Mouse (Mus musculus): ENCODE measurements at regions not wholly inside any gene's neighbourhood (a gene's known extent, or its start where the extent isn't known, plus 50 kb on each side); places are given as distances from the start of the nearest gene placed in this dataset.
"Not testable (repeated sequence)": the region's sequence is repeated elsewhere in the genome, so short reads cannot be mapped to it uniquely, and the experiment has no call there.

DNA sequence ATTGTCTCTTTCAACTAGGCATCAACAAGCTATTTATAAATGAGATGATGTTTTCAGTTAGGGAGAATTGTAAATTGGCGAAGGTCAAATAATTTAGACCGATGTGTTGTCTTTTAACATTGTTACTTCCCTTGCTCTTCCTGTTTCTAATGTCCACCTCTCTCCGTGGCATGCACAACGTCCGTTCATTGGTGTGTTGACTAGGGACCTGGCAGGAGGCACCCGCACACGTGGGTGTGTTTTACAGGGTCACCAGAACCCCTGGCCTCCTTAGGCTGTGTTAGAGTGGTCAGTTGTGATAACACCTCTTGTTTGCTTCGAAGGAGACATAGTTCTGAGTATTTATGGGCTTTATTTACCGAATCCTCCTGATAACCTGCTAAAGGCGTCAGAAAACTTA, 222.8 kb downstream of the Brms1l start:
- CTCF ChIA-PET: no interaction called here

DNA sequence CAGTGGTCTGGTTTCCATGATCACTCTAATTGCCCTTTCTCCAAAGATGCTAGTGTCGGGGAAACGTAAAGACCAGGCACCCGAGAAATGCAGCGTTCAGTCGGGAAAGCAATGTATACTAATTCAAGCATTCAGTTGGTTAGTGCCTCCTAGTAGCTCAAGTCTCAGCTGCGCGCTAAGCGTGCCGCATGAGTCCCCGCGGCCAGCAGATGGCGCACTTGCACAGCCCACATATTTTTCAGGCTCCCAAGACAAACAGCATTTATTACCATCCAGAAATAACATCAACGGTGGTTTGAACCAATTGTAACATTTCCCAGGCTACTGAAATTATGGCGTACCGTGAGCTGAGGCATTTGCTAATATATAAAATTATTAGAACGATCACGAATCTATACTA, 222.3 kb downstream of the Brms1l start:
- CTCF ChIA-PET: no interaction called here

DNA sequence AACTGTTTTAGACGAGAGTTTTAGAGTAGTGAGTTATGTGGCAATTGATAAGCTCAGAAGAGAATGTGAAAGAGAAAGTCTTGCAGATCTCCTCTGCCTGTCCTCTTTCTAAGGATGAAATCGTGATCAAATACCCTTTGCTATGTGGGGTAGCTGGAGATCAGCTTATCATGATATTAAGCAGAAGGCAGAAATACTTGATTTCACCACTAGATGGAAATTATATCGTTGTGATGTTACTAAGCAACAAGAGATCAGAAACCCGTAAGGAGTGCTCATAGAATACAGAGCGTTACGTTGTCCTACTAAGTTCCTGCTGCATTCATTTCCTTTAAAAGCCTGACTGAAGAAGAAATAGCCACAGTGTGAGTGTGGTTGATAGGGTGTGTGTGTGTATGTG, 219.3 kb downstream of the Brms1l start:
- CTCF ChIA-PET: no interaction called here

DNA sequence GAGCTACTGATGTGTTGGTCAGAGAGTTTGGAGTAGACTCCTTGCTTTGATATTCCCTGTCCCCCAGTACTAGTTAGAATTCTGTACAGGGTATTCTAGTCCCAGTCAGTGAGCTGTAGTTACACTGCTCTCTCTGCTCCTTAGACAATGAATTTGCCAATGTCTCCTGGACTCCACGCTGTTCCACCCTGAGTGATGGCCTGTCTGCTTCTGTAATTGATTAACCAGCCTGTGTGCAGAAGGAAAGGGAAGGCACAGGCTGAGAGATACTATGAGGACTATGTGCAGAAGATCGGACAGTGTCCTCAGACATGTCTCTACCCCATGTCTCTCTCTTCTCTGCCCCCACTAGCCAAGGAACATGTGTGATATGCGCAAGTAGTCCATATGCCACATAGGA, 209.9 kb downstream of the Brms1l start:
- CTCF ChIA-PET: no interaction called here

DNA sequence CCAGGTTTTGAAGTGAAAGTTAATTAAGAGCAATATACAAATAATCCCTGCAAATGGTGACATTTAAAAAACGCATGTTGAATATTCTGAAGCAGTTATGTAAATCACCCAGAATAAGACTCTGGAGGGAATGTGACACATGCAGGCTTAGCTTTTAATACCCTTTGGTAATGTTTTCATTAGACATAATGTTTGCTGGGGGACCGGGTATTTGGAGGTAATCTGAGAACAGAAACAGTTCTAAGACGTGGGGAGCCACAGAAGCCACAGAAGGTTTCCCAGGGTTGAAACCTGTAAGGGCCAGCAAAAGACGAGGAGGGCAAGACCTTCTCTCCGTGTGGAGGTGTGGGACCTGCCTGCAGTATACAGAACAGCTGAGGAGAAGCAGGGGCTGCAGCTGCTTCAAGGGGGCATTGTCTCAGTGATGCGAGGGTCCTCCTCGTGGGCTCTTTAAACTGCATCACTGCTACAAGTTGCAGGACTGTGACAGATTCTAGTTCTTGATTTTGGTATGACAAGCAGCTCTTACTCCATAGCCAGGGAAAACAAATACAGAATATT, 184.9 kb downstream of the Brms1l start:
- CTCF ChIA-PET: no interaction called here

DNA sequence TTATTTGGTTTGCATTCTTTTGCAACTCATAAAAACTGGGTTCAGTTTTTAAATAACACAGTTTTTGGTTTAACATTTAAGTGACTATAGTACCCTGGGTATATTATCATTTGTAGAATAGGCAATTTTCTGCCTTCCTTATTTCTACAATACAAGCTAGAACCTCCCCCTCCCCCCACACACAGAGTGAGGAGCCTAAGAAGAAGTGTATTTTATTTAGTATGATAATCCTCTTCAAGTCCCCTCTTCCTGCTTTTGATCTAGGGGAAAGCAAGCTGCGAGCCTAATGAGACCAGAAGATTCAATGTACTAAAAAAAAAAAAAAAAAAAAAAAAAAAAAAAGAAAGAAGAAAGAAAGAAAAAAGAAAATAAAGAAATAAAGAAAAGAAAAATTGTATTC, 184.4 kb downstream of the Brms1l start:
- CTCF ChIA-PET: no interaction called here

DNA sequence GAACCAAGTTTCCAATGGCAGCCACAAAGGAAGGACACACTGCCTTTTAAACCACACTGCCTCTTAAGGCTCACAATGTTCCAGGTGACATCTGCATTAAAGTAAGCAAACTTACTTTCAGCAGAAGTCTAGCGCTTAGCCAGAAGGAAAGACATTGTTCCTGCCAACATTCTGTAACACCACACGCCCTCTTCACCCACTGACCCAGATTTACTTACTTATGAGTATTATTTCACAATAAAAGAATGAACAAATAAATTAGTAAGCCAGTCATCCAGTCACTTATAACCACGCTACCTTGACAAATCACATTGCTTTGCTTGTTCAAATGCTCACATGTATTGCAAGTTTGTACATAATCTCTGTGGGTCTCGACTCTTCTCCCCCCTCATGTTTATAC, 173.9 kb downstream of the Brms1l start:
- CTCF ChIA-PET: no interaction called here

DNA sequence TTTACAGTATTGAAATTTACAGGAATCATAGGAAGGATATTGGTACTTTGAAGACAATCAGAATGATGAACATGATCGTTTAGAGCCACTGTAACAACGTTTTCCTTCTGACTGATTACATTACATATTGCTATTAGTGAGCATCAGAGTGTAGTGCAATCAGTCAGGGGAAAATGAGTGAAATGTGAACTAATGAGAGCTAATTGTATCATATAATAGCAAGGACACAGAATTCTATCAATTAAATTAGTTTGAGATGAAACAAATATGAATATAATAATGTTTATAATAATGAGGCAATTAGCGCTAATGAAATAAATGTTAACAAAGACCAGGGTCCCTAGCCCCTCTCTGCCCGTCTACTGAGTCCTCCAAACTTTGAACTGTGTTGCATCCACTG, 169.7 kb downstream of the Brms1l start:
- CTCF ChIA-PET: no interaction called here

DNA sequence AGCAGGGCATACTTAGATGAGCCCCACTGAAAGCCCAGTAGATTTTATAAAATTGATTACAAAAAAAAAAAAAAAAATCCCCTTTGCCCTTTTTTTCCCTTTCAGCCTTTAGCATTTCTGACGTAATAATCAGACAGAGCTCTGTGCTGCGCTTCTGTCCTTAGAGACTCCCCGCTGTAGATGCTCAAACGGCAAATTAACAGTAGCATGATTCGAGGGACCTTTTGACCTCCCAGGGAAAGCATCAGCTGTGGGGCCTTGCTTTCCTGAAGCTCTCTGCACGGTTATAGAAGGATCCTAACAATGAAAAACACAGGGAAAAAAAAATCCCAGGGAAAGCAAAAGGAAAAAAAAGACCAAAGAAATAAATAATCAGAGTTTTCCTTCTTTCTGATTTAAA, 169.2 kb downstream of the Brms1l start:
- CTCF ChIA-PET: no interaction called here

DNA sequence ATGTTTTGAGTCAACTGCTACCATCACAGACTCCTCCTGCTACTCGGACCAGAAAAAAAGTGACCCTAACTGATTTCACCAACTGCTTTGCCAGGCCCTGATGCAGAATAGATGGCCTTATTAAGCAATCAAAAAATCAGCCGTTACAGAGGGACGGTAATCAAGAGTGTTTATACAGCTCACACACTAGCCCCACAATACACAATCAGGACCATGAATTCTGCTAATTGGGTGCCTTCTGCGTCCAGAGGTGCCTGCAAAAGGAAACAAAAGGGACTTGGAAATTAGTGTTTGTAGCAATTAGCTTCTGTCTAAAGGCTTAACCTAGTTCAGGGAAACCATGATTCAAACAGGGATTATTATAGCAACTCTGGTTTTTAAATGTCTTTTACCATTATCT, 168.4 kb downstream of the Brms1l start:
- CTCF ChIA-PET: no interaction called here

DNA sequence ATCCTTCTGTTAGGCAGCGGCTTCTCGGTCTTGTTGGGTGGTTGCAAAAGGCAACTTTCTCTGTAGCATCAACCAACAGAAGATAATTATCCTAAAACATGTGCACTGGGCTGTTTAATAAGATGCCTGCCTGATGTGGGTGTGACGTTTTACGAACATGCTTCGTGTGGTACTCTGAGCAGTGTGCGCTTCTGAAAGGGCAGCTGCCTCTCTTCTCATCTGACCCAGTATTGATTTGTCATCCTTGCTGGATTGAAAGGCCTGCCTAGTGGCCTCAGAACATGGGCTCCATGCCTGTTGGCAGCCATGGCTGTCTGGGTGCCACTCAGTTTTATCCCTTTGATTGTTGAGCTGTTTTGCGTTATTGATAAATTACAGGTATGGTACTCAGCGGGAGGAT, 167.4 kb downstream of the Brms1l start:
- CTCF ChIA-PET: no interaction called here

DNA sequence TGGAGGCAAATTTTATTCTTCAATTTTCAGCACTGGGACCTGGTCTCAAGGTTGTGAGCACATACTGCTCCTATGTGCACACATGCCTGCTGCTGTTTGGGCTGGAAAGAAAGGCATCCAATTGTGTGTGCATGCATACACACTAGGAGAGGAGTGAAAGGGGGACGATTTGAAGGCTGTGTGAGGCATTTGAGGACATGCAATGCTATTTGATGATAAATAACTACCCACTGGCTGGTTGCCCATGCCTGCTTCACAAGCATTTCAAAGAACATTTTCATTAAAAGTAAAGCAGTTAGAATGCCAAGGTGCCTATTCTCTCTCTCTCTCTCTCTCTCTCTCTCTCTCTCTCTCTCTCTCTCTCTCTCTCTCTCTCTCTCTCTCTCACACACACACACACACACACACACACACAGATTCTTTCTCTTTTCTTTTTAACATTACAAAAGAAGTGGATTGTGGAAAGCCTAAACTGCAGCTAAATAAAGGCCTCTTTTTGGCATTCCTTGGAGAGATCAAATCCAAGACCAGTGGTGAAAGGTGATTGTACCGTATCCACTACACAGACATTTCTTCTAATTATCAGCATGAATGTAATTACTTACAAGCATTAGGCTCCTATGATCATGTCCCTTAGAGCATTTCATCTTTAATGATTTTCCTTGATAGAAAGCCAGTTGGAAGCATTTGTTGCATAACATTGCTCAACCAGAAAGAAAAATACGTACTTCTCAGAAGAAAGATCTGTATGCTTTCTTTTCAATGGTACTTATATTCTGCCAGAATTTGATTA, 160.7 kb downstream of the Brms1l start:
- CTCF ChIA-PET: no interaction called here

DNA sequence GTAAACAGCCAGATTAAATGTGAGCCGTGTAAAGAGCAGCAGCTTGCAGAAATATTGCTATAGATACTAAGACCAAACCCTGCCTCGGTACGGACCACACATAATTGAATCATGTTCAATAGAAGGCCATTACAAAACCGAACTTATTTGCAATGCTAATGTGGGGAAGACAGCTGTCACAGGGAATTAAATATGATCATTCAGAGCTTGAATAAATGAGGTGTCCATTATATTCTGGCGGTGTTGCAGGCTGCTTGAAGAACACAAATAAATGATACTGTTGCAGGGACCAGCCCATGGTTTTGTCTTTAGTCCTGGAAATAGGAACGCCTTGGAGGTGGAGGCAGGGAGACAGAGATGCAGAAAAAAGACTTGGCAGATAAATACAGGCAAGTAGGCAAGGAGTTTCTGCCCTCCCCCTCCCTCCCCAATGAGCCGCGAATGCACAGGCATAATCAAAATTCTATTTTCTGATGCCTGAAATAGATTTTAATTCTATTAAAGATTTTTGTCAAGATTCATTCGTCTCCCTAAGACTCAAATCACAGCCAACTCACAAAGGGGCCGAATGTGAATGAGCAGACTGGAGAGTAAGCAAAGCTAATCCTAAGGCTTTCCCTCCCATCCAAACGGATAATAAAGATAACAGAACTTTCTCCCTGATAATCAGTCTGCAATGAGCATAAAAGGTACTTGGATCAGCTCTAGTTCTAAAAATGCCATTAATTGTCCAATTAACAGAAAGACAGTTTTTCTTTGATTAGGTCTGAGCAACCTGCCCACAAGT, 147.6 kb downstream of the Brms1l start:
- CTCF ChIA-PET: no interaction called here

DNA sequence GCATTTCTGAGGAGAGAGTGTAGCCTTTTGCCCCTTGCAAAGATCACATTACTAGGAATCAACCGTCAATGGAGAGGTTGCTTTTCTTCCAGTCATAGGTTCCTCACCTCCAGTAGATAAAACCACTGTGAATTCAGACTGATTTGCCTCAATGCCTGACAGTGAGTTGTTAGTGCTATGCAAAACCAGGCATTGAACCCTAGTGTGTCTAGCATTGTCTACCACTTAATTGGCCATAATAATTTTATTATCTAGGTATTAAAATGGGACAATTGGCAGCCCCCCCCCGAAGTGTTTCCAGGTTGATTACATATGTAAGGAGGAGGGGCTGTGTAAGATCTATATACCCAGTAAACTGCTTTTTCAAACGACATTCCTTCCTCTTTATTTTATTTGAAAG, 147.0 kb downstream of the Brms1l start:
- CTCF ChIA-PET: no interaction called here

DNA sequence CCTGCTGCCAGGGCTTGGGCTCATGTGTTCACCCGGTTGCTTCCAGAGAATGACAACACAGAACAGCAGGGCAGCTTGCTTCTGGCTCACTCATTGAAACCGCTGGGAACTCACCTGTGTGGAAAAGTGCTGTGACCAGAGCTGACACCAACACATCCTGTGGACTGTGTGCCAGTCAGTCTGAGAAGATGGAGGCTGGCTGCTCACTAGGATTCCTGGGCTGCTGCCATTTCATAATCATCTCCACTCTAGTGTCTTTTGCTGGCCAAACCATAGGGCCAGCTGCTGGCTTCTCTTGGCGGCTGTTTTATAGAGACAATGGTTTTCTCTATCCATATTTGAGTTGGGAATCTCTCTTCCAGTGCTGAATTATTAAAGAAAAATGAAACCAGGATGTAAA, 138.1 kb downstream of the Brms1l start:
- CTCF ChIA-PET: no interaction called here

DNA sequence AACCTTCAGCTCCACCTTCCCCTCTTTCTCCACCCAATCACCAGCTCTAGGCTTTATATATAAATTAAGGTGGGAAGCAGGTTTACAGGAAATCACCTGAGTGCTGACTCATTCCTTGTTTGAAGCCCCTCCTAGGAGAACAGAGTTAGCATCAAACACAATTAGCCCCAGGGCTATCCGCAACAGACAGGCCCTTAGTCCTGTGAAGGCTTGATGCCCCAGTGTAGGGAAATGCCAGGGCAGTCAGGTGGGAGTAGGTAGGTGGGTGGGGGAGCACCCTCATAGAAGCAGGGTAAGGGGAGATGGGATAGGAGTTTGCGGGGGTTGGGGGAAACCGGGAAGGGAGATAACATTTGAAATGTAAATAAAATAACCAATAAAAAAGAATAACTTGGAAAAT, 123.2 kb downstream of the Brms1l start:
- CTCF ChIA-PET: not testable (repeated sequence)

DNA sequence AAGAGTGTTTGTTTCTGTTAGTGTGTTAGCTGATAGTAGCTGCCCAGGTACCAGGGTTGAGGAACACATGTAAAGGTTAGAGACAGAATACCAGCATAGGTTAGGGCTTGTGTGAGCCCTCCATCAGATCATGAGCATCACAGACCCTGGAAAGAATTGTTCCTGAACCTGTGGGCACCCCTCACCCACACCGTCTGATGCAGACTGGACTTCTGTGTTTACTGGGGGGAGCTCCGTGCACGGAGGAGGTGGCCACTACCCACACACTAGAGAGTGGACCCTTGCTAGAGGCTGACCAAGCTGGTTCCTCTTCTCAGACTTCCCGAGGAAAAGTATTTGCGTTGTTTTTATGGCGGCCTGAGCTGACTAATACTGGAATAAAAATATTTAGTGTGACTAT, 104.4 kb downstream of the Brms1l start:
- CTCF ChIA-PET: no interaction called here

DNA sequence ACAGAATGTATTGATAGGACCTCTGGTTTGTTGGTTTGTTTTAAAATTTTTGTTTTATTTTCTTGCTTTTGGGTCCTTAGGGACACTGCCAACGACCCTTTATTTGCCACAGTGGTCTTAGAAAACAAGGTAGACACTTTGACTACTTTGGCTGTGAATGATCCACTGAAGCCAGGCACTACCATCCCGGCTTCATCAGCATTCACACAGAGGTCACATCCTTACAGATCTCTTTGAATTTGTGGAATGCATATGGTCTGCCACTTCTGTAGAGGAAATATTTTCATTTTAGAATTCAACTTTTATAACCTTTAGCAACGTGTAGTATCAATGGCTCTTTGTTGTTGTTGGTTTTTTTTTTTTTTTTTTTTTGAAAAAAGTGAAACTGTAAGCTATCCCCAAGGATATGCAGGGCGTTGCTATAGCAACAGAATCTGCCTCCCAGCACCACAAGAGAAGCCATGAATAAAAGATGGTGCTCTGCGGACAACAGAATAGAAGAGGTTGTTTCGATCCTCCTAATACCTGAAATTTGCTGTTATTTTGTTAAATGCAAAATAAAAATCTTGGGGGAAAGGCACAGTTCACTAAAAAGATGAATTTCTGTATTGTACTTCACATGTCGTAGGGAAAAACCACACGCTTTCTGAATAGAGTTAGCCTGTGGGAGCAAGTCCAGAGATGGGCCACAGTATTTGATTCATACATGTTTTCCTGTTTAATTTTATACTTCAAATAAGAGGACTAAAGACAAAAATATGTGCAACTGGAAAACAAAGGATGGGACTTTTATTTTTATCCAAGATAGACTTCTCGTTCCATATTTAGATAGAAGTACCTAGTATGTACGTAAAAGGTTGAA, 103.4 kb downstream of the Brms1l start:
- CTCF ChIA-PET: no interaction called here

DNA sequence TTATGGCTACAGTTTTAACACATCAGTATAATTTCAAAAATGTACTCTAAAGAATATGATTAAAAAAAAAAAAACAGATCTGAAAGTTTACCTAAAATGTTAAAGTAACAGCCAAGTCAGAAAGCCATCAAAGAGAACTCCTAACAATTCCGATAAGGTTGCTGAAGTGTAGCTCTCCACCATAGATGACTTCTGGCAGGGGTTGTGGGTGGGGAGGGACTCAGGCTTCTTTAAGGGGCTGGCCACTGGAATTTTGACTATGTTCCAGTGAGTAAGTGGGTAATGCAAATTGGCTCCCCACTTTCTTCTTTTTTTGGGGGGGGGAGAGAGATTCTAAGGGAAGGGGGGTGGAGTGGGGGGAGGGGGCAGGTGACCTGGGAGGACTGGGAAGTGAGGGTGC, 98.0 kb downstream of the Brms1l start:
- CTCF ChIA-PET: no interaction called here

DNA sequence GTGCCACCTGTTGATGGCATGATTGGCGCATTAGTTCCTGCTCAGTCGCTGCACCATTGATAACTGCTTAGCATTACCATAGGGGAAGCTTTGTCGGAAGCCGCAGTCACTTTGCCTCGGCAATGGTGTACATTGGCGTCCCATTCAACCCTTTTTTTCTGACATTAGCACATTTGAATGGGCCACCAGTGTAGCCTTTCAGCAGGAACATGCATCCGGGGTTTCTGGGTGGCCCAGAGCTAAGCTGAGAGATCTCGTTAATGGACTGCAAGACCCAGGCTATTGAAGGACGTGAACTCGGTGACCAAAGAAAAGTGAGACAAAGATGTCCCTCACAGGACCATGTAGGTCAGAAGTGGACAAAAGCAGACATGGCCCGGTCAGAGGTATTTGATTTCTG, 97.3 kb downstream of the Brms1l start:
- CTCF ChIA-PET: no interaction called here

DNA sequence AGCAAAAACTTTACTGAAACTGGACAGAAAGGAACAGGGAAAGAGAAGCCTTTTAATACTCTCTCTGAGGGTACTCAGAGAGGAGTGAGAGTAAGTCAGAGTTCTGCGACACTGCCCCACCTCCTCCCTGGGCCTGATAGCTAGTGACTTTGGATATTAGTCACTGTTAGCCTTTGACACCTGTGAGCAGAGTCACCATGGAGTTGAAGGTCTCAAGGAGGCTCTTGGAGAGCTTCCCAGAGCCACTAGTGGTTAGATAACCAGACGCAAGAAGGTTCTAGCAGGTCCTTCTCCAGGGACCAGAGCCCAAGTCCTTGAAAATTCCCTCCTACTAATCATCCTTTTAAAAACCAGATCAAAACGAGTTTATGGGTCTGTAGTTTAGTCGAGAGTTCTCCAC, 94.3 kb downstream of the Brms1l start:
- CTCF ChIA-PET: no interaction called here

DNA sequence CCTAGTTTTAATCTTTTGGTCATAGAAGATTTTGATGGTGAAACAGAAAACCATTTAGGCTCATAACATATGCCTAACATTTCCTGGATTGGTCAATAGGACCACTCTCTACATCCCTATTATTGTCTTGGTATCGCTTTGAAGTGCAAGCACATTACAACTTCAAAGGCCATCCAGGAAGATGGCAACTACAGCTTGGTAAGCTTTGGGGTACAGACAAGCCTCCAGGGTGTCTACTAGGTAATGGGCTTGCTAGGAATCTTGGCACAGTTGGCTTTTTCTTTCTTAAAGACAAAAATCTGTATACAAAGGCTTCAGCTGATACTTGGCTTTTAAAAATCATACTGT, 90.8 kb downstream of the Brms1l start:
- CTCF ChIA-PET: no interaction called here
